Mouse (Mus musculus): ENCODE data around the gene Srgap1. TPM values are rescaled to one million over a fixed set of nuclear protein-coding genes. Genes with fewer than 3 reads are reported as not detected.

Srgap1 gene
- total RNA-seq, 2 experiments from 2014 or later: 4.3 to 7.7 TPM

DNA sequence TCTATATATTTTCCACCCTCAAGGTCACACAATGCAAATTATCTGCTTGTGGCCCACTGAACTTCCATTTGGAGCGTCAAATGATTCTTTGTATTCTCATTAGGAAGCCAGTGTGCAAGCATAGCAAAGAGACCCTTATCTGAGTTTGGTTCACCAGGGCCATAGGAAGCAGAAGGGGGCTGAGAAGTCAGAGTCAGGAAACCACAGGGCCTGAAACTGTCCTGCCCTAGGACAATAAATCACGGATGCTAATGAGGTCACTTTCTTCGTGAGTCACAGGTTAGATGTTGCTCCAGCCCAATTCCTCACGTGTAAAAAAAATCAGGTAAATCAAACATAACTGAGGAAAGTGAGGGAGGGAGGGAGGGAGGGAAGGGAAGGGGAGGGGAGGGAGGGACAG is 85.1 kb downstream of the Srgap1 start:
- no peak for DNase-seq

DNA sequence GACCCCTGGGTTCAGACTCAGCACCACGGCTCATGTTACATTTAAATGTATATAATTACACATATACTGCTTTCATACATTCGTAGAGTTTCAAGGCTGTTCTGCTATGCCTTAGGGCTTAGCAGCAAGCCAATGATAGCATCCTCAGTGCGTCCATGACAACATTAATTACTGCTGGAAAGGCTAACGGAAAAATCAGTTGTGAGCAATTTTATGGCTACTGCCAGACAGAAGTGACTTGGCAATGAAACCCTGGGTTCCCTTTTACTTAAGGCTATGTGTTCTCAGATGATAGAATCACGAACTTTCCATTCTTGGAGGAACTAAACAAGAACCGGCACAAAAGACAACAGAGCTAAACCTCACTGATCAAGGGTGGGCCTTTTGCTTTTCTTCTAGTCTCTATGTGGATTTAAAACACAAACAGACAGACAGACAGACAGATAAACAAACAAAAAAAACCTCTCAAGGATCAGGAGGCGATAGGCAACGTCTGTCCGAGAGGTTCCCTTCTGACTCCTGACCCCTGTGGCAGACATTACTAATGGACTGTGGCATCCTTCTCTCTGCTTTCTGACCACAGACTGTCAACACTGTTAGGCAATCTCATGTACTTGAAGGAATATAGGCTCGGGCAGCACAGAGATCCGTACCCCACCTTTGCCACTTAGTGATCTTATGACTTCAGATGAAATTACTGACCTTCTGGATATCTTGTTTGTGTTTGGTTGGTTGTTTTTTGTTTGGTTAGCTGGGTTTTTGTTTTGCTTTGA is 85.8 kb downstream of the Srgap1 start:
- no peak for DNase-seq

DNA sequence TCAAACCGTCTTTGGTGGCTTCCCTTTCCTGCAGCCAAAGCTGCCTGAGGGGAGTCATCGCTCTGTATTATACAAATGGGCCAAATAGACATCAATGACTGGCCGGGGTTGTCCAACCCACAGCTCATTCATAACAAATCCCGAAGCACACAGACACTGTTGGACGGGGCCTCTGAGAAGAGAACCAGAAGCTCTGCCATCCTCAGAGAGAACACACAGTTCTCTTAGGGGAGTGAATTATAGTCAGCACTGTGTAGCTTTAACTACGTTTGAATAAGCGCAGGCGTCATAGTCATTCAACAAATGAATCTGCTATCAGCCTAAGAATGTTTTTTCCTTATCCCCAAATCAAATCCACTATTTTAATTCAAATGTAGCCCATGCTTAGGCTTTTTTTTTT is 88.4 kb downstream of the Srgap1 start:
- no peak for DNase-seq

DNA sequence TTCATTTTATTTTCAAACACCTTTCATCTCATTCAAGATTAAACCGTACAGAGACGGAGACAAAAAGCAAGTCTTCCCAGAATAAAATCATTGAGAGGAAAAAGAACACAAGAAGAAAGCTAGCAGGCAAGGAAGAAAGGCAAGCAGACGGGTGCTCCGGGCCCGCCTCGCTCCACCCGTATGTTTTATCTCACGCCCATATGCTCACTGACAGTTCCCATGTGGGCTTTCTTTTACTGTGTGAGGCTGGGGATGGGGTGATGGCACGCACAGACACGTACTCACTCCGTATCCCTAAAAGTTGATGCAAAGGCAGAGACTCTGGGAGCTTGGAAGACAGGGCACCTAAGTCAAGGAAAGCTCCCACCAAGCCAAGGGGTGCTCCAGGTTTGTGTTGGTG is 90.6 kb downstream of the Srgap1 start:
- DNase-seq: no peak

DNA sequence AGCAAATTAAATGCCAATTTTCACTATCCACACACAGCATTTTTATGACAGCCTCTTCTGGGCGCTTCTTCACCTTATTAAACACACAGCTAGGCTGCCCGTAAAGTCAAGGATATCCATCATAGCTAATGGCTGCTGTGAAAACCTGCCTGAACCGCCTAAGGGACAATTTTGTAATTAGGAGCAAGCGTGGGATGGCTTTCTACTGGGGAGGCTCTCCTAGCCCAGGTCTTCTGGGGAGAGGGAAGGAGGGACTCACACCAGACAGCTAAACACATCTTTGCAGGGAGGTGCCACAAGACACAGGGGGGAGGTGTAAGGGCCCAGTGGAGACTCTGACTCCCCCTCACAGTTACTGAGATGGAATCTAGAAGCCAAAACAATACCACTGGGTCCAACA is 91.4 kb downstream of the Srgap1 start:
- no peak for DNase-seq

DNA sequence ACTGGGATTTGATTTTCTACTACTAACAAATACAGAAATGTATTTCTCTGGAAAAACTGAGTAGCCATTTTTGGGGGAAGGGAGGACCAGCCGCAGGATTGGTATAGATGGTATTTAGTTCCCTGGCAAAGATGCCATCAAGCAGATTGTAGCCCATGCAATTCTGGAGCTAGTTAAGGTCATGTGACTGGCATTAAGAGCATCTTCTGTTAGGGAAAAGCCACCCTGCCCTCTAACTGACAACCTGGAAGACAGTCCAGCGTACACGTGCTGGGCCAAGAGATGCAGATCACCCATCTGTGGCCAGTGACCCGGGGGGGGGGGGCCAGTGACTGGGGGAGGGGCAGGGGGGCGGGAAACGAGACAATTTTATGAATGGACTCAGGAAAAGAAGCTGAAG is 92.2 kb downstream of the Srgap1 start:
- DNase-seq: no peak

DNA sequence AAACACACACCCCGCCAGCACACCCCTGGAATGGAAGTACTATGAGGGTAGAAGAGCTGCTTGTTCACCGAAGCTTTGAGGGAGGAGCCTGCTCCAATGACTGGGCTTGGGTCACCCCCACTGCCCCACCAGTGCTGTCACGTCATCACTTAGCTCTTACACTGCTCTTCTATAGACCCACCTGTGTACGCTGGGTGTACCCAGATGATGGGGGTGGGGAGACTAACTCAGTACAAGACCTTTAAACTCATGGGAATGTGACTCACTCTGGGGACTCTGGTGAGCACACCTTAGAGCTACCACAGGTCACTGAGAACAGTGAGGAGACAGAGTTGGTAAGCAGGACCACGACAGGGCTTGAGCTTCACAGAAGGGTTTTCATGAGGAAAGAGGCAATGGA is 94.1 kb downstream of the Srgap1 start:
- no peak for DNase-seq

DNA sequence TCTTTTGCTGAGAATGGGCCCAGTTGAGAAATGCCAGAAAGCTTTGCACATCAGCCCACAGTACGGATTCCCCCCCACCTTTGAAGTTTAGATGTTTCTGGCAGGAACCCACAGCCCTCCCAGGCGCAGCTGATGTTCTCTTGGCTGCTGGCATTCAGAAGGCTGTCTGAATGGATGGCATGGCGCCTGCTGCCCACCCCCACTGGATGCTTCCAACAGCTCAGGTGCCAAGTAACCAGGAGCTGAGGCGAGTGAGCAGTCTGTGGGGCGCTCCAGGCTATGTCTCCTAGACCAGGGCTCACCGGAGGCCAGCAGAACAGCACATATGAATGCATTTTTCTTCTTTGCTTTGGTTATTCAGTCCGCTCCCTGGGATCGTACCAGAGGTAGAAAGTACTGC is 100.9 kb downstream of the Srgap1 start:
- DNase-seq: peak; percentile 25

DNA sequence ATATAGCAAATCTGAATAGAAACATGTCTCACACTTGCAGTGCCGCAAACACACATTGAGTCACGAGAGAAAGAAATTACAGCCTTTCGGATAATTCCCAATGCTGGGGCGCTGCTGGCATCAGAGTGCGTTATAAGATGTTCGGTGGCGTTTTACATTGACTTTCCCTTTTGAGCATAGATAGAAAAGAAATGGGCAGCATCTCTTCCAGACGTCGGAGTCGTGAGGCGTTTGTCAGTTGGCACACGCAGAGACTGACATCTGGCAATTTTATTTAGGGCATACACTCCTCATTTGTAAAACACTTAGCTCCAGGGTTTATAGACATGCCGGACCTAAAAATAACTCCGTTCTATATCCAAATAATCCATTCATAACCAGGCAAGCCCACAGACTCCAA is 115.2 kb downstream of the Srgap1 start:
- no peak for DNase-seq

DNA sequence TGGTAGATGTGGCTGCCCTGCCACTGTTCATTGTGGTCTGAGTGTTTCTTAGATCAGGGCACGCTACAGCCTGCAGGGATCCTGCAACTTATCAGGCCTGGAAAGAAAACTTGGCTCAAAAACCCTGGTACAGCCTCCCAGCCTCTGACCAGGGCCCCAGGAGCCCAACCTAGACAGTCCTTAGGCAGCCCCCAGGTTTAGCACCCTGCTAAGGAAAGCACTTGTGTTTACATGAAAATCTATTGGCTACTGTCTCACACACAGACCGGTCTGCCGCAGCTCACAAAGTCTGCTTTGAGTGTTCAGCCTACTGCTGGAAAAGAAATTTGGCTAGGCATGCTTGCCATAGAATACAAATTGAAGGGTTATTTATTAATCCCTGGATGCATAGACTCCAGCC is 121.0 kb downstream of the Srgap1 start:
- DNase-seq: no peak

DNA sequence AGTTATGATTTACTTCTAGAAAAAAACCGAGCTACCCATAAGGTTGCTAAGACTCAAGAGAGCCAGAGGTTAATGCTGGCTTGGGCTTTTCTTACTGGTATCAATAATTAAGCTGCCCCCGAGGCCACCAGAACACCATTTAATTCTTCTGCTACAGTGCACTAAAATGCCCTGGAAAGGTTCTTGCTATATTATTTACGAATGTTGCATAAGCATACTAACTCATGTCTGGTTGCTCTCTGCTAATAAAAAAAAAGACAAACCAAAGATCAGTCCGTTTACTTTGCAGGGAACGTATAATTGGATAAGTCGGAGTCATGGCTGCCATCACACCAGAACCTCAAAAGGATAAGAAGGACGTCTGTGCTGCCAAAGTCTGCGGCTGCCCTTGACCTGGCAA is 128.1 kb downstream of the Srgap1 start:
- DNase-seq: no peak

DNA sequence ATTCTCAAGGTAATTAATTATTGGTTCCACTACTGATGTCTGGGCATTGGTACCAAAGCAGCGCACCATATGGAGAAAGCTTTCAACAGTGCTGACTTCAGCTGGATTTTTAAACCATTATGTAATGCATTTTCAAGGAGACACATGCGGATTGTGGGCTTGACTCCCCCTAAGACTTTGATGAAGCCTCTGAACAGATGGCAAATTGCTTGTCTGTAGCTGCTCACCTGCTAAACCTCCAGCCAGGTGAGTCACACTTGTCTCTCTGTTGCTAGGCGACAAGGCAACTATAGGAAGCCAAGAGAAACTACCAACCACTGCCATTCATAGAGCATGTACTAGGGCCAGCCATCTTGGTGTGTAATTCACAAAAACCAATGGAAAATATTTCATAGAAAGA is 128.5 kb downstream of the Srgap1 start:
- DNase-seq: no peak

DNA sequence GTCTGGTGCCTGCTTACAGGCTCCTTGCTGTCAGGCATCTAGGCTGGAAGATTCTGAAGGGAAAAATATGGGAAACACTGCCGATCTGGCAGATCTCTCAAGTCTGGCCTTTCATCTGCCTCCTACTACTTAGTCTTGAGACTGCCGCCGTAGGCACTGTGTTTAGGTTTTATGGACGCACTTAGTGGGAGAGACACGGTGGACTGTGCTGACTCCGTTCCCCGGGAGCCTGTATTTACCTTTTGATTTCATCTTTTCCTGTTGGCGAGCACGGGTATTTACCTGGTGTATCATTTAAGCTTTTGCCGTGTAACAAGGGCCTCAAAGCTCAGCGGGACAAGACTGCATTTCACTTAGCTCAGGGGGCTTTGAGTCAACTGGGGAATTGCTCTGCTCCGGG is 131.6 kb downstream of the Srgap1 start:
- no peak for DNase-seq

DNA sequence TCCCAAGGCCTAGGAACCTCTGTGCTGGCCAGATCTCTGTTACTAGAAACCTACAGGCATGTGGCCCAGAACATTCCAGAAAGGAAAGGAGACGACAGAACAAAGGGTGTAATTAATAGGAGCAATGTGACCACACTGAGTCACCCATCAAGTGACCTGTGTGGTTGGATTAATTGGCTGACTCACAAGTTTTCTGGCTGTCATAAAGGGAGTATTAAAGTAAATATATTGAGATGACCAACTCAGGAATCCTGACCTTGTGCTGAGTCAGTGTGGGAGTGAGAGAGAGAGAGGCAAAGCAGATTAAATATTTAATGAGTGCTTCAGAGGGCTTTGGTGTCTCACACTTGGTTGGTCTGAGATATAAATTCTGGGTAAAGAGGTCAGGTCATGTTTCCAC is 143.0 kb downstream of the Srgap1 start:
- DNase-seq: no peak

DNA sequence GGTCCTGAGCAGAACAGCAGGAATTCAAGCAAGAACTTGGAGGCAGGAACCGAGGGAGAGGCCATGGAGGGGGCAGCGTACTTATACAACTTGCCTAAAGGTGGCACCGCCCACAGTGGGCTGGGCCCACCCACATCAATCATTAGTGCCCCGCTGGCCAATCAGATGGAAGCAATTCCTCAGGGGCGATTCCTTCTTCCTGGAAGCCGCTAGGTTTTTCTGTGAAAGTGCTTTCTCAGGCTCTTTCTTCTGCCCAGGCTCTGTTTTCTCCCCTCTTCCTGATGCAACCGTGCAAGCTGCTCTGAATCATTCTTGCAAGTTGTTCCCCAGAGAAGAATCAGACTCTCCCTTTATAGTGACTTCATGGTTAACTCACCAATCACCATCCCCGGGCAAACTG is 144.5 kb downstream of the Srgap1 start:
- peak; percentile 13 for DNase-seq

DNA sequence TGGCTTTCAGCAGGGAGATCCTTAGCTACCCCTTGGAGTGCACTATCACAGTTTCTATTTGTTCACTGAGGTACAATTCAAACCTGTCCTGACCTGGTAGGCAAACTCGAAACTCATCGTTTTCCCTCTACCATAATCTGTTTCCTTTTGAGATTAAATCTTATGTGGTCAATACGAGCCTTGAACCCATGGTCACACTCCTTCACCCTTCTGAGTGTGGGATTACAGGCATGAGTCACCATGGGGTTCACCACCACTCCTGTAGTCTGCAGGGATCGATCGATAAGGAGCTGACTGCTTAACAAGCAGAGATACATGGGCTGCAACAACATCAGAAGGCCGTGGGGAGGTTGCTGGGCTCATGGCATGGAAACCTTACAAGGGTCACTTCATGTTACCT is 146.3 kb downstream of the Srgap1 start:
- DNase-seq: no peak

DNA sequence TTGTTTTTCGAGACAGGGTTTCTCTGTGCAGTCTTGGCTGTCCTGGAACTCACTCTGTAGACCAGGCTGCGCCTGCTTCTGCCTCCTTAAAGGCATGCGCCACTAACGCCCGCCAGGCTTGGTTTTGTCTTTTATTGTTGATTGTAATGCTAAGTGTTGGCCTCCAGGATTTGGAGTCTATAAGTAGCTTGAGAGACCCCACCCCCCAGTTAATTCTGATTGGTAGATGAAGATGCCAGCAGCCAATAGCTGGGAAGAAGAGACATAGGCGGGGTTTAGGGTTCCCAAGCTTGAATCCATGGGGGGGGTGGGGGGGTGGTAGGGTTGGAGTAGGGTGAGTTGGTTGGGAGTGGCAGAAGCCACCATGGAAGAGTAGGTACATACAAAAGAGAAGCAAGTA is 147.4 kb downstream of the Srgap1 start:
- DNase-seq: no peak

DNA sequence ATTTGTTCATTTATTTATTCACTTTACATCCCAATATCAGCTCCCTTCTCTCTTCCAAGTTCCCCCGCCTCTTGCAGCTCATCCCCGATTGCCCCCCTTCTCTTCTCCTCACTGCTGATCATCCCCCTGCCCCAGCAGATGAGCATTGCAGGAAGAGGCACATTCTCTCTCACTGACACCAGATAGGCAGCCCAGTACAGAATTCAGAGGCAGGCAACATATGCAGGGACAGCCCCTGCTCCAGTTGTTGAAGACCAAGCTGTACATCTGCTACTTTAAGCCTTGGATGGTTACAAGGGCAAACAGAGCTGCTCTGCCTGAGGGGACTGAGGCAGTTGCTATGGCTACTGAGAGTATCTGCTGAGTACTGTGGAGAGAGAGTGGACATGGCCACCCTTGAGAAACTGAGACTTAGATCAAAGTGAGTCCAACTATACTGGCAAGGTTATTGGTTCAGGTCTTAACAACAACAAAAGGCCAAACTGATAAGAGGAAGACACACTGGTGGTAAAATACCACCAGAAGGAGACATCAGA is 149.2 kb downstream of the Srgap1 start:
- DNase-seq: no peak

DNA sequence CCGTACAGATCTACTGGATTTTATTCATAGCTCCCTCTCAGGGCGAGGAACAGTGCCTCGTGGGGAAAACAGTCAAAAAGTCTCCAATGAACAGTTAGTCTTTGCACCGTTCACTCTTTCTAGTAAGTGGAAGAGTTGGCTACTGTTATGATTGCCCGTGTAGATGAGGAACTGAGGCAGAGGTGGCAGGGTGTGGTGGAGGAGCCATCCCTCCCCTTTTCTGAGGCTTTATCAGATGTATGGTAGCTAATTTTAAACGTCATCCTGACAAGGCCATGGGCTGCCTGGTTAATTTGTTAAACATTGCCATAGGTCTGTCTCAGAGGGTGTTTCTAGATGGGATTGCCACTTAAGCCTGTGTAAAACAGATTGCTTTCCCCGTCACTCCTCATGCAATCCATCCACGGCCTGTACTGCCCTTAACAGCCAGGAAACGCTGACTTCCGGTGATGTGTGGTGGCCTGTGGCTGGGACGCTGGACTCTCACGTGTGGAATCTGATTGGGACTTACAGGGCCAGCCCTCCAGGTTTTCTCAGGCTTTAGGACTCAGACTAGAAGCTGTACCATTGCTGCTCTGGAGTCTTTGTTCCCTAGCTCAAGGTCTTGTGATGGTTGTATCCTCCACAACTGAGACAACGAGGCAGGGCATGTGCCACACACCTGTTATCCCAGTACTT is 155.6 kb downstream of the Srgap1 start:
- no peak for DNase-seq

DNA sequence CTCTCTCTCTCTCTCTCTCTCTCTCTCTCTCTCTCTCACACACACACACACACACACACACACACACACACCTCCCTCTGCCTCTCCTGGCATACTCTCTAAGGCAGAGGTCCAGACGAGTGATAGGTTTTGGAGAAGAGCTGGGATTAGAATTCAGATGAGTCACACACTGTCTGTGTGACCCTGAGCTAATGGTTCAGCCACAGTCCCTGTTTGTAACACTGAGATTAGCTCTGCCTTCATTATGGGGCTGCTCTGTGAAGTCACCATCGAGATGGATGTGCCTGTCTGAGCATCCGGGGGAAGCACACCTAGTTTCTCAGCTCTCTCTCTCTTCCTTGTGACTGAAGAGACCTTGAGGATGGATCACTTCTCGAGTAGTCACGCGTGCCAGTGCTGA is 157.1 kb downstream of the Srgap1 start:
- DNase-seq: no peak

DNA sequence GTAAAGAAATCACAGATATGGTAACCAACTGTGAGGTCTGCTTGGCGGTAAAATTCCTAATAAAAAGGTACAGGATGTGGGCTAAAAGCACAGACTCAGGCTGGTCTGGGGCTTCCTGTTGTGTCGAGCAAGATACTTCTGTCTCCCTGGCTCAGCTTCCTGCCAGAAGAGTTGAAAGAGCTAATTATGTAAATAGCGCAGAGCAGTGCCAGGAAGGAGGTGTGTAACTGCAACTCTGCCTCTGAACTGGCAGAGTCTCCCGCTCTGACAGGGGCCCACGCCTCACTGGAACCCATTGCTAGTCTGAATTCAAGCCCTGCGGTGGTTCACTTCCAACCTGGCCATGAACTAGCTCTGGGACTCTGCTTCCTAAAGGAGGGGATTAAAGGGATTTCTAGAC is 160.3 kb downstream of the Srgap1 start:
- no peak for DNase-seq

DNA sequence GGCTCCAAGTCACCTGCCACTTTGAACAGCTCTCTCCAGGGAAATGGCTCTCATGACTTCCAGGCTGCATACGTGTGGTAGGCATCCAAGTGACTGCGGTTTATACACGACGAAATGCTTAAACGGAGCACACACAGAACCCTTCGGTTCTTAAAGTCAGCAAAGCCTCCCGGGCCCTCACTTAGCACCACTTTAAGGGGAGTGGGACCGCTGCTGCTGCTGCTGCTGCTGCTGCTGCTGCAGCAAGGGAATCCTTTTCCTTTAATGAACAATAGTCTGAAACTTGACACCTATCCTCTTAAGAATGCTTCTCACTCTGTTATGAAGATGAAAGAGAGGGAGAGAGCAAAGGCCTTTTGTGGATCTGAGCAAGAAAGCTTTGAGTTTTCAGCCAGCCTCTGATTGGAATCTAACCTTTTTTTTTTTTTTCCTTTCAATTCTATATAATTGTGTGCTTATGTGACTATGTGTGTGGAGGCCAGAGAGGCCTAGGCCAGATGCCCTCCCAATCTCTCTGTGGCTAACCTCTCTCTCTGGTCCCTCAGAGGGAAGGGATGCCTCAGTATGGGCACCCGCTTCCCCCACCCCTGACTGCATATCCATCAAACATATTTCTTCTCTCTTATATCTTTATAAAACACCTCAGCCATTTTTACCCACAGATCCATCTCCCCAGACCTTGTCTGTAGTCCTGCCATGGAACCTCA is 161.4 kb downstream of the Srgap1 start:
- no peak for DNase-seq

DNA sequence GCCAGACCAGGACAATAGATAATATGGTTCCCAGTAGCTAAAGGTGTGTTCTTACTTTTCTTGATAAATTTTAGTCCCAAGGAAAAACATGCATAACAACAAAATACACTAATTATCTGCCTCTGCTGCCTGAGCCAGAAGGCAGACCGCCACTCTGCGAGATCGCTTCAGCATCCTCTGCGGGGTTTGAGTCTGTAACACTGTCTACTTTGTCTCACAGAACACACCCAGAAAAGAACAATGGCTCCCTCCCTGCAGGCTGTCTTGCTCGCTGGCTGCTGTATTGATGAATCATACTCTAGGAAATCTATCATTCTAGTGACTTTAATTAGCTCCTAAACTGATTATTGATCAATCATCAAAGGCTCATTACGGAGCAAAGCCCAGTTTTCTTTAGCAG is 164.7 kb downstream of the Srgap1 start:
- DNase-seq: no peak
